9 mouse cellular contexts compared by ENCODE assay signal in the genomic region with DNA sequence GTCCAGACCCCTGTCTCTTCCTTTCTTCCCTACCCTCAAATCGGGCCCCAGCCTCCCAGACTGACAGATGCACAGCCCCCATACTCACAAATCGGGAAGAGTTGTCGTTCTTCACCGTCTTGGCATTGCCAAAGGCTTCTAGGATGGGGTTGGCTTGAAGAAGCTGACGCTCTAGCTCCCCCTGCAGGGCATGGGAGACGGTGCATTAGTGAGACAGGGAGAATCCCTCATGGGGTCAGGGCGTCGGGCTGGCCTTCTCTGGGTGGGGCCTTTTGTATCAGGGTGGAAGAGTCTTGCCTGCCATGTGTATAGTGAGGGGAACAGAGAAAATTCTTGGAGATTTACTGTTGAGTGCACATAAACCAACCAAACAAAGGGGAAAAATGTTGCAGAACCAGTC. TPM values are rescaled to one million over a fixed set of nuclear protein-coding genes. Genes with fewer than 3 reads are reported as not detected.
DNase-seq lines count a peak whose midpoint lies in the region; ATAC-seq and TF ChIP-seq lines count a peak whose summit lies in the region.
"Had no signal": no experiment of that assay in that cellular context is flagged by ENCODE, and none has a peak within 500 bp of the region (broad histone marks: within the 10 kb centered on the region; RNA-seq: fewer than 3 reads in every experiment).

No protein-coding gene starts in this region.

- peak; percentile 69 for DNase-seq in kidney, adult 18-20 months
- DNase-seq in CD8-positive naive resting alpha-beta T cell, adult 2 months (ENCODE audit: low read depth in 2 of 2, low spot score in 2 of 2): peak; percentile 40 to 55
- DNase-seq in ZHBTc4 (ENCODE audit: low read depth, low spot score): peak; percentile 94
- peak; percentile 65 for DNase-seq in kidney, postnatal 10 days

- H3K36me3 ChIP-seq in kidney, embryonic 14.5 days (ENCODE audit: control insufficient read depth, insufficient read depth, low read length): no peaks in the 10 kb centered on the region

- H3K9ac ChIP-seq in kidney, embryonic 14.5 days (ENCODE audit: low read depth, low read length): no peak overlapping the region

- no peaks in the 10 kb centered on the region for H3K27me3 ChIP-seq in kidney, embryonic 14.5 days (ENCODE audit: control insufficient read depth, insufficient read depth, low read length)

- H3K4me1 ChIP-seq in kidney, embryonic 14.5 days (ENCODE audit: control insufficient read depth, insufficient read depth, low read length): no peaks in the 10 kb centered on the region
- no peaks in the 10 kb centered on the region for H3K4me1 ChIP-seq in cortical plate, adult 2 months (ENCODE audit: control insufficient read depth, insufficient read depth, low read length)

- TF ChIP-seq POLR2A in cortical plate, adult 2 months (IDR thresholded peaks at IDR 0.05; ENCODE audit: extremely low read depth, insufficient read depth, low read length): no peak

- no peaks in the 10 kb centered on the region for H3K9me3 ChIP-seq in kidney, embryonic 14.5 days (ENCODE audit: control insufficient read depth, low read length)

- 16% methylated on average over 8 of the region's 8 CpGs for WGBS in kidney, embryonic 14.5 days

- H3K27ac ChIP-seq in kidney, embryonic 14.5 days (ENCODE audit: low read depth, low read length): no peak overlapping the region
- H3K27ac ChIP-seq in cortical plate, adult 2 months (ENCODE audit: insufficient read depth, low read length): no peak overlapping the region

- H3K4me2 ChIP-seq in kidney, embryonic 14.5 days (replicated peaks; ENCODE audit: low read depth, low read length): no peak overlapping the region

- TF ChIP-seq CTCF in cortical plate, adult 2 months (IDR thresholded peaks at IDR 0.05; ENCODE audit: extremely low read depth, insufficient read depth, low read length): peak; percentile 67

- no peak for ATAC-seq in kidney, embryonic 14.5 days (ENCODE audit: low FRiP score, low TSS enrichment)
- peak; percentile 48 for ATAC-seq in neutrophil, adult 5-6 weeks (ENCODE audit: extremely low read depth, insufficient number of reproducible peaks, low FRiP score, poor library complexity, severe bottlenecking)
- ATAC-seq in erythroid progenitor cell, adult 5-6 weeks (replicated peaks; ENCODE audit: low FRiP score, poor library complexity, severe bottlenecking): no peak; the same call in 1 of the 2 replicates

- no peak overlapping the region for H3K4me3 ChIP-seq in kidney, embryonic 14.5 days (ENCODE audit: low read length)
- H3K4me3 ChIP-seq in cortical plate, adult 2 months (ENCODE audit: insufficient read depth, low read length): no peak overlapping the region

RNA-seq across cellular contexts. Expression of a gene that starts 15.1 kb away (rescaled TPM):
- polyA plus RNA-seq in kidney, embryonic 14.5 days (2014; fragmentation: Nextera tagmentation; extraction: Ambion mirVana): 1.3 and 1.8 TPM in 2 replicates
- 15.9 and 17.4 TPM in 2 replicates for polyA plus RNA-seq in cortical plate, adult 2 months (2012; rRNA removed)
- not detected in 2 replicates for total RNA-seq in neutrophil, adult 5-6 weeks (2017)
- total RNA-seq in erythroid progenitor cell, adult 5-6 weeks (2015; ENCODE audit: low replicate concordance): not detected in 2 replicates
- total RNA-seq in erythroid progenitor cell, adult 5-6 weeks (2017; ENCODE audit: low replicate concordance): 0.08 TPM in 1 of 2 replicates, not detected in the other

RNA-seq across cellular contexts. Expression of a gene that starts 53.0 kb away (rescaled TPM):
- polyA plus RNA-seq in kidney, embryonic 14.5 days (2014; fragmentation: Nextera tagmentation; extraction: Ambion mirVana): not detected in 2 replicates
- polyA plus RNA-seq in cortical plate, adult 2 months (2012; rRNA removed): not detected in 2 replicates
- total RNA-seq in neutrophil, adult 5-6 weeks (2017): not detected in 2 replicates
- not detected in 2 replicates for total RNA-seq in erythroid progenitor cell, adult 5-6 weeks (2015; ENCODE audit: low replicate concordance)
- total RNA-seq in erythroid progenitor cell, adult 5-6 weeks (2017; ENCODE audit: low replicate concordance): not detected in 2 replicates
- total RNA-seq: gastrocnemius, postnatal 4 days had no signal
